Comparison of ENCODE assay signal across 18 mouse cellular contexts in the genomic region with DNA sequence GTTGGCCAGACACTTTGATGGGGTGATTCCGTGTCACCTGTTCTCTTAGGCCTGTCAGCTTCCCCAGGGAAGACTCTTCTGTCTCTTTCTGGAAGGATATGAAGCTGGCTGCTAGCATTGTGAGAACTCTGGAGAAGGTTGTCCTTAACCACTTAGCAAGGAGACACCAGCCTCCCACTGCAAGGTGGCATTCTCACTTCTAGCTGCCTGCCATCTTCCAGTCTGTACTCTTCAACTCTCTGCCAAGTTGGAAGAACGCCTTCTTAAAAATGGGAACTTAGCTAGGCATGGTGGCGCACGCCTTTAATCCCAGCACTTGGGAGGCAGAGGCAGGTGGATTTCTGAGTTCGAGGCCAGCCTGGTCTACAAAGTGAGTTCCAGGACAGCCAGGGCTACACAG.
"Had no signal": no experiment of that assay in that cellular context is flagged by ENCODE, and none has a peak within 500 bp of the region (broad histone marks: within the 10 kb centered on the region; RNA-seq: fewer than 3 reads in every experiment).

No protein-coding gene starts in this region.

- DNase-seq: kidney, adult 2 months; layer of hippocampus, postnatal 36 days; lung, adult 18-20 months; lung, postnatal 10 days; retina, postnatal 1 day had no signal

- H3K27ac ChIP-seq: kidney, postnatal 0 days; layer of hippocampus, adult 2 months; limb, embryonic 10.5 days; limb, embryonic 13.5 days; liver, embryonic 12.5 days; liver, embryonic 15.5 days; lung, embryonic 15.5 days; midbrain, embryonic 10.5 days; midbrain, embryonic 13.5 days; neural tube, embryonic 13.5 days; stomach, embryonic 15.5 days had no signal

- H3K4me3 ChIP-seq: layer of hippocampus, adult 2 months; limb, embryonic 10.5 days; limb, embryonic 13.5 days; liver, embryonic 12.5 days; liver, embryonic 15.5 days; lung, embryonic 15.5 days; megakaryocyte, embryonic 14.5 days; midbrain, embryonic 10.5 days; midbrain, embryonic 13.5 days; myocyte; neural tube, embryonic 13.5 days; stomach, embryonic 15.5 days had no signal
